Mouse (Mus musculus) adrenal gland, postnatal 25 days (tissue): ENCODE data around the gene Ube2s. TPM values are rescaled to one million over a fixed set of nuclear protein-coding genes. Genes with fewer than 3 reads are reported as not detected.
A peak's percentile ranks its signal among the peaks of the same experiment; 100 is the strongest.

Experiments used
- DNase-seq: peaks from one replicate; pipeline ENCODE4 v3.0.0; 2021; ENCODE audit warnings: mixed read lengths
- total RNA-seq: library from RNA; stranded (reverse); gene quantifications from 2 replicates; pipeline ENCODE4 v1.2.3, GENCODE M21; 2021

The Ube2s gene
- total RNA-seq, 1 experiment from 2014 or later: 114 TPM

DNA sequence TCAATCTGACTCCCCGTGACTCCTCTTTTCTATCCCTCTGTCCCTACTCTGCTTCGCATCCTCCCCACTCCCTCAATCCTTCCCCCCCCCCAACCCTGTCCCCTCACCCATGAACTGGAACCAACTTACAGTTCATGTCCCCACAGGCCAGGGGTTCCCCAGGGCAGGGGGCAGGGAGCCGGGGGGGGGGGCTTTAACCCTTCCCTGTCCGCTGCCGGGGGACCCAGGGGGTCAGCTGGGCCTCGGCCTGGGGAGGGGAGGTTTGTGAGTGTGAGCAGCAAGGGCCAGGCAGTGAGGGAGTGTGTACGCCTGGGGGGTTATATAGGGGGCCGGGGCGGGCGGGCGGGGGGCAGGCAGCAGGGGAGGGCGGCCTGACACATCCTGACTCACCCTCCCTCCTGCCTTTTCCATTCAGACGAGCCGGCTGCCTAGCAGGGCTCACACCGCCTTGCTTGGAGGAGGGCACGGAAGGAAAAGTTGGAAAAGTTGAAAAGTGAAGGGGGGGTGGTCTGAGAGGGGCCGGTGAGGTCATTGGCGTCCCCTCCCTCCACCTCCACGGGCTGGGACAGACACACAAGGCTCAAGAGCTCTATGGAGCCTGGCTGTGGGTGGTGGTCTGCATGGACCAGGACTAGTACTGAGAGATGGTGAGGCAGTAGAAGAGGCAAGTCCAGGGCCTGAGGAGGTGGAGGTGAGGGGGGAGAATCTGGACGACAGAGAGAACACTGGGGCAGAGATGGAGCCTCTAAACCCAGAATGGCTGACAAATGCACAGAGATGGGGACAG is 34.3 kb downstream of the Ube2s start:
- DNase-seq: no peak

DNA sequence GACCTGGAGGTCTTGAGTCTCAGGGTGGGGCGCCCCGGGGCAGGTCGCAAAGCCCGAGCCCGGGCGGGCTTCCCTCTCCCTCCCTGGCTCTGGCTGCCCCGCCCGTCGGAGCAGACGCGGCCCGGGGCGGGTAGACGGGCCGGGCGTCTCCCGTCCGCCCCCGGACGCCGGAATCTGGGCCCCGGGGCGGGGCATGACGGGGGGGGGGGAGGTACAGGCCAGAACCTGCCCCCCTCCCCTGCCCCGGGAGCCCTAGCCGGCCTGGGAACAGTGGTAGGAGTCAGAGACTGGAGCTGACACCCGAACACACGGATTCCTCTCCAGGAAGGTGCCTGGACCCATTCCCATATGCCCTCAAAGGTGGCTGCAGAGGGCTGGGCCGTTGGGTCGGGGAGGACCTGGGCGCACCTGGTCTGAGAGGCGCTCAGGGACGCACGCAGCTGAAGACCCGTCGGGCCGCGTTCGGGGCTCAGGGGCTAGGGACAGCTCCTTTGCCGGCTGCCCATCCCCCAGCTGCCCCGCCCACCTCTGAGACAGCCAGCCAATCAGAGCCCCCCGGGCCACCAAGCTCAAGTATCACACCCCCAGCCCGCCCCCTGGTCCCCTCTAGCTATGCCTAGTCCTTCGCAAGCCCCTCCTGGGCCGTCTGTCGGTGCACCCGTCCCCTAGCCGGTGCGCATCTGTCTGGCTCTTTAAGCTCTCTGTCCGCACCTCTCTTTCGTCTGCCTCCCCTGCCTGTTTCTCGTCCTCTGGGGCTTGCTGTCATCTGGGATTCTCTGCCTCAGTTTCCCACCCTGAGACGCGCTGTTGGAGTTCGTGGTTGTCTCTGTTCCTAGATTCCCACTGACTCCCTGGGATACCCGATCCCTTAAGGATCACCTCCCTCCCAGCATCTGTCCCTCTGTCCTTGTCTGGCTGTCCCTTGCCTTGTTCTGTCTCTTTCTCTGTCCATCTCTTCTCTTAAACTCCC is 35.2 kb downstream of the Ube2s start:
- peak; percentile 59 for DNase-seq

DNA sequence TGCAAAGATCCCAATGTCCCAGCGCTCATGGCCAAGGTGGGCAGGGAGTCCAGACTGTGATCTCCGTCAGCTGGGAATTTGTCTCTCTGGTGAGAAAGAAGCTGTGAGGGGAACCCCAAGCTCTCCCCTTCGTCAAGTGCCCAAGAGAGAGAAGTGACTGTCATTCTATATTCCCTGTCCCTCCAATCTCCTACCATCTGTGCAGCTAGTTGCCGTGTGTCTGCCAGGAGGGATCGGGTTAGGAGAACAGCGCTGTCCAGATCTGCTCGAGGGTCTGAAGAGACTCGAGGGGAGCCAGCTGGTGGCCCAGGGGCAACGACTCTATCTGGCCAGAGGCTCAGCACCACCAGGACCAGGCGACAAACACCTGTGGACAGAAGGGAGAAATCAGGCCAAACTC is 36.3 kb downstream of the Ube2s start:
- no peak for DNase-seq

DNA sequence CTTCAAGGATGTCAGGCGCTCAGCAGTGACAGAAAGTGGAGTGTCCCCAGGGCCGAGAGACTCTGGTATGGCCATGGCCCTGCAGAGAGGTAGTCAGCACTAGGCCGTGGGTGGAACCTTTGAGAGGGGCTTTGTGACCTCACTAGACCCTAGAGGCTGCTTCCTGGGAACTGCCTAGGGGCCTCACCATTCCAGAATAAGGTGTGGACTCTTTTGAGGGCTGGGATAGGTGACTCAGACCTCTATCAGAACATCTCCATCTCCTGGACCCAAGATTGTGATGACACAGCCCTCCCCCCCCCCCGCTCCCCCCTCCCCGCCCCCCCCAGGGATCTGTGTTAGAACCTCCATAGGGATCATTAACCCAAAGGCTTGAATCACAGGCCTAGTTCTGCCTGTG is 41.2 kb downstream of the Ube2s start, which contains the start of gene Fam71e2:
Gene Fam71e2 (minus strand): TSS at position 101 of the 400 bp plus-strand sequence.
- DNase-seq: no peak

- no peak for DNase-seq
Measured at GRCm38 (mm10) chr7:4764946-4765710, 47.3 kb downstream of the Ube2s start.

DNA sequence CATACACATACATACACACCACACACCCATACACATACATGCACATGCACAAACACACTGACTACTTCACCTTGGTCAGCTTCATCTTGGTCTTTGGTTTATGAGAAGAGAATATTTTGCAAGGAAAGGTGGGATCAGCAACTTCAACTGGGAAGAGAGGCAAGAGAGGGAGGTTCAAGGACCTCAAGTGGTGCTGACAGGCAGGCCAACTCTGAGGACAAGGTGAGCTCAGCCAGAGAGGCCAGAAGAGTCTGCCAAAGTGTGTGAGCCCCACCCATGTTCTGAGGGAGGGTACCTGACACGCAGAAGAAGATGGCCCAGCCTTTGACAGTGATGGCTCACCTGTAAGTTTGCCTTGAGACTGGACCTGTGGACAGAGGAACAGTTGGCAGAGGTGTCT is 52.7 kb downstream of the Ube2s start:
- no peak for DNase-seq

DNA sequence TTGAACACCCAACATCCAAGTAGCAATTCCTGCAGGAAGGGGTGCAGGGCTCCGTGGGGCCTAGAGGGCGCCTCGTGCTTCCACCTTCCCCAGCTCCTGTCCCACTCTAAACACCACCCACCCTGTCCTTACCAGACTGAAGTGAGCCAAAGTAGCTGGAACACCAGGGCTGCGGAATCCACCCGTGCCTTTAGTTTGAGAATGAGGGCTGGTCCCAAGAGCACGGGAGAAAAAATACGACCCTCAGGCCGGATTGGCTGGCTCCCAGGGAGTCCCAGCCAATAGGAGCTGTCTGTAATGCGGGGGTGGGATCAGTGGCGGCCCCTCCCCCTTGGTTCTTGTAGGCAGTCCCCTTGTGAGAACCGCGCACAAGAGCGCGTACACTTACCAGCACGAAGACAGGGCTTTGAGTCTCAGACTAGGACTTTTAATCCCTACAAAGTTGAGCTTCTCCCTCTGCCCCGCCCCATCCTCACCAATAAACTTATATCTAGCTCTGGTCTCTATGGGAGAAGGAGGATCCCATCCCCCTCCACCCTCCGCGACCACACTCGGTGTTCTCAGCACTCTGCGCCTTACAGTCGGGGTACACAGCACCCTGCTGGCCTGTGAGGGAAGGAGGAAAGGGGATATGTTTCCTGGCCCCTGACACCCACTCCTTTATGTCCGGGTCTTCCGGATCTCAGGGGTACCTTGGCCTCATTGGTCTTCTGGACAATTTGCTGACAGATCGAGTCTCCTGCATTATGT is 59.4 kb downstream of the Ube2s start, which contains the start of gene Cox6b2:
Gene Cox6b2 (minus strand): TSS at position 274 of the 750 bp plus-strand sequence.
- DNase-seq: peak; percentile 71

DNA sequence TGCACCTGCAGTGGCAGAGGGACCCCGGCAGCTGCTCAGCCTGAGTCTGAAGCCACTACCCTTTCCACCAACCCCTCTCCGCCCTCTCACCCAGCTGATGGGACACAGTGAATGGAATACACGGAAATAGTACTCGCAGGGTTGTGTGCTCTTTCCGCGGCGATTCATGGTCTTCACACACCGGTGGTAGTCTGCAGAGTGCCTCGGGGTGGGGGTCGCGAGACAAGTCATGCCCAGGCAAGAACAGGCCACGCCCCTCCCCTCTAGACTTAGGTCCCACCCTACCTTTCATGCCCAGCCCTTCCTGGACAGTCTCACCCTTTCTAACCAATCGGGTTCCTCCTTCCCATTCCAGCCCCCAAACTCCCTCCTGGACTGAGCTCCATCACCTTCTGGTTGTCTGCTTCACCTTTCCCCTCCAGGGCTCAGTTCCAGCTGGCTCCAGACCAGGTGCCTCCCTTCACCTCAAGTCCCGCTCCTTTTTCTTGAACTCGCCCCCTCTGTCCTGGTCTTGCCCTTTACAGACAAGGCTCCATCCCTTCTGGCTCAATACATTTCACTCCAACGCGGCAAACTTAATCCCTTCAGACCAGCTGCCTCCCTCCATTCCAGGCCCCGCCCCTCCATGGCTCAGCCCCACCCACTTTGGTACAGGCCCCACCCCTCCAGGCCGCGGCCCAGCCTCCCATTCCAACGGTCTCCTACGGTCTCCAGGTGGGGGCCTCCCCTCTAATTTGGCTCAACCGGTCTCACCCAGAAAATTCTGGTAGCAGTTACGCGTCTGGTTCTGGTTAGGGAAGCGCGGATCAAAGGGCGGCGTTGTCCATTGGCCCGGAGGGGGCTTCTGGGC is 60.2 kb downstream of the Ube2s start:
- DNase-seq: peak; percentile 41

- DNase-seq: no peak
Measured at GRCm38 (mm10) chr7:4749169-4749568, 63.2 kb downstream of the Ube2s start.

- DNase-seq: no peak
Measured at GRCm38 (mm10) chr7:4748321-4748720, 64.1 kb downstream of the Ube2s start.

DNA sequence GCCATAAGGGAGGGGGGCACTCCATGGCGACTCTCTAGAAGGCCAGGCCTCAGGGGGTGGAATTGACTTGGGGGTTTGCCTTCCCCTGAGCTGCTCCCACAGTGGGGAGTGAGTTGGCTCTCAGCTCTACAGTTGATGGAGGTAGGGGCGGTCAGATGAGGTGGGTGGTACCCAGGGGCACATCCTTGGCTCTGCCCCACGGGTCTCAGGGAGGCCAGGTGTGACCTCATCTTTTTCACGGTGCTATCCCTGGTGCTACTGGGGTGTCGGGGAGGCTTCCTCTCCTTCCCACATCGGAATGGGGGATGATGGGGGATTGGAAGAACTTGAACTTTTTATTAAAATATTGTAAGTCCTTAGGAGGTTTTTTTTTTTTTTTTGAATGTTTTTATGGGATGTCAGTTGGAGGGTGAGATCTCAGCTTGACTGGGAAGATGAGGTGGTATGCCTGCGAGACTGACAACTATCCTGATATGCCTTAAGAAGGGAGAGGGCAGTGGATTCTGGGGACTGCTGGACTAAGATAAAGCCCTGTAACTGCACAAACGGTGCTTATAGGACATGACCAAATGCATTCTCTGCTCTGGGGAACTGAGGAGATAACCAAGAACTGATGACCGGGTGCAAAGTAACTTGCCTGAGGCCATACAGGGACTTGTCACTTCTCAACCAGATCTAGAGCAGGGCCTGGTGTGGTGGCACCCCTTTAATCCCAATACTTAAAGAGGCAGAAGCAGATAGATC is 65.1 kb downstream of the Ube2s start:
- DNase-seq: no peak

GRCm38 (mm10) chr7:4746326-4746980 is 65.9 kb downstream of the Ube2s start:
- DNase-seq: no peak

DNA sequence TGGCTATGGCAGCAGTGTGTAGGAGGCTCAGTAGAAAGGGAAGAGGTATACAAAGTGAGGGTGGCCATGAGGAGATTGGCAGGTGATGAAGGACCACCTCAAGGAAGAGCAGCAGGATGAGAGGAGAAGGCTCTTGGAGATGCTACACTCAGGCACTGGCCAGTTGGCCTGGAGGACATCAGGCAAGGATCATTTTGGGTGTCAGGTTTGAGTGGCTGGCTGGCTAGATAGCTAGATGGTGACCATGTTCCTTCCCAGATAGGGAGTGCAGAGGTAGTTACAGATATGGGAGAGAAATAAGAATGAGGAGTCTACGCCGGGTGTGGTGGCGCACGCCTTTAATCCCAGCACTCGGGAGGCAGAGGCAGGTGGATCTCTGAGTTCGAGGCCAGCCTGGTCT is 67.5 kb downstream of the Ube2s start:
- DNase-seq: no peak

Other genes starting within 250 kb of the Ube2s start
- gene Ptprh, start 208.5 kb downstream of the Ube2s start, total RNA-seq: not detected in 2 replicates
- 9.3 and 10.2 TPM in 2 replicates for gene Tmem86b, start 181.2 kb downstream of the Ube2s start, total RNA-seq
- 98.1 and 99.6 TPM in 2 replicates for gene Ppp6r1, start 153.6 kb downstream of the Ube2s start, total RNA-seq
- 42.2 and 47.8 TPM in 2 replicates for gene Hspbp1, start 127.5 kb downstream of the Ube2s start, total RNA-seq
- 4.2 and 6.5 TPM in 2 replicates for gene Brsk1, start 122.0 kb downstream of the Ube2s start, total RNA-seq
- gene Tmem150b, start 87.3 kb downstream of the Ube2s start, total RNA-seq: 0.24 TPM in 1 of 2 replicates, not detected in the other
- gene Kmt5c, start 72.5 kb downstream of the Ube2s start, total RNA-seq: 64.5 and 70.1 TPM in 2 replicates
- 9.4 and 10.6 TPM in 2 replicates for gene Cox6b2, start 59.5 kb downstream of the Ube2s start, total RNA-seq
- not detected in 2 replicates for gene Fam71e2, start 41.3 kb downstream of the Ube2s start, total RNA-seq
- gene Il11, start 29.7 kb downstream of the Ube2s start, total RNA-seq: 0.15 TPM in 1 of 2 replicates, not detected in the other
- not detected in 2 replicates for gene Tmem190, start 29.7 kb downstream of the Ube2s start, total RNA-seq
- gene Tmem238, start 22.9 kb downstream of the Ube2s start, total RNA-seq: 13.4 and 16.4 TPM in 2 replicates
- 922 and 1,210 TPM in 2 replicates for gene Rpl28, start 19.7 kb downstream of the Ube2s start, total RNA-seq
- gene Shisa7, start 32.1 kb upstream of the Ube2s start, total RNA-seq: 2.0 and 2.2 TPM in 2 replicates
- 24.0 and 30.5 TPM in 2 replicates for gene Isoc2b, start 57.7 kb upstream of the Ube2s start, total RNA-seq
- 42.1 and 48.2 TPM in 2 replicates for gene Isoc2a, start 64.6 kb upstream of the Ube2s start, total RNA-seq
- not detected in 2 replicates for gene Gm36210, start 93.9 kb upstream of the Ube2s start, total RNA-seq
- 16.4 and 19.0 TPM in 2 replicates for gene Zfp628, start 102.6 kb upstream of the Ube2s start, total RNA-seq
- gene Nat14, start 109.4 kb upstream of the Ube2s start, total RNA-seq: 7.7 and 9.1 TPM in 2 replicates
- 2.0 and 3.2 TPM in 2 replicates for gene Ssc5d, start 113.2 kb upstream of the Ube2s start, total RNA-seq
- 0.55 TPM in 1 of 2 replicates, not detected in the other for gene Sbk2, start 151.8 kb upstream of the Ube2s start, total RNA-seq
- 0.15 TPM in 1 of 2 replicates, not detected in the other for gene Sbk3, start 158.6 kb upstream of the Ube2s start, total RNA-seq
- 21.1 and 31.6 TPM in 2 replicates for gene Zfp579, start 183.6 kb upstream of the Ube2s start, total RNA-seq
- gene Zfp524, start 201.8 kb upstream of the Ube2s start, total RNA-seq: 15.3 and 17.6 TPM in 2 replicates
- gene Fiz1, start 202.1 kb upstream of the Ube2s start, total RNA-seq: 18.7 and 26.4 TPM in 2 replicates
- not detected in 2 replicates for gene Gm44973, start 202.9 kb upstream of the Ube2s start, total RNA-seq
- gene Zfp865, start 207.8 kb upstream of the Ube2s start, total RNA-seq: 27.7 and 34.3 TPM in 2 replicates
- gene Ccdc106, start 208.0 kb upstream of the Ube2s start, total RNA-seq: 1.00 and 1.1 TPM in 2 replicates
- gene 4632433K11Rik, start 221.5 kb upstream of the Ube2s start, total RNA-seq: 1.1 TPM in 1 of 2 replicates, not detected in the other
- gene Zfp784, start 225.9 kb upstream of the Ube2s start, total RNA-seq: 4.7 and 5.5 TPM in 2 replicates
- gene Zfp580, start 238.9 kb upstream of the Ube2s start, total RNA-seq: 7.9 and 8.8 TPM in 2 replicates
- gene U2af2, start 249.6 kb upstream of the Ube2s start, total RNA-seq: 191 and 195 TPM in 2 replicates